Comparison of ENCODE assay signal across 13 mouse cellular contexts in genomic region chr5:144372177-144372576, GRCm38 (mm10). TPM values are rescaled to one million over a fixed set of nuclear protein-coding genes. Genes with fewer than 3 reads are reported as not detected.
DNase-seq lines count a peak whose midpoint lies in the region; ATAC-seq and TF ChIP-seq lines count a peak whose summit lies in the region.
"Had no signal": no experiment of that assay in that cellular context is flagged by ENCODE, and none has a peak within 500 bp of the region (broad histone marks: within the 10 kb centered on the region; RNA-seq: fewer than 3 reads in every experiment).

No protein-coding gene starts in this region.

- H3K9ac ChIP-seq in intestine, embryonic 15.5 days: no peak overlapping the region
- H3K9ac ChIP-seq: heart, embryonic 13.5 days; limb, embryonic 12.5 days had no signal

- DNase-seq in heart, postnatal 10 days: peak; percentile 10 to 32
- no peak for DNase-seq in heart, adult 11 months
- DNase-seq in lung, postnatal 10 days: peak; percentile 27
- DNase-seq in cerebellum, postnatal 10 days: no peak
- DNase-seq in left cerebral cortex, adult 9 months (ENCODE audit: low spot score in 2 of 2): no peak
- DNase-seq in gastrocnemius, postnatal 10 days: no peak
- DNase-seq: cerebellum, adult 11 months had no signal

- H3ac ChIP-seq in C2C12 (ENCODE audit: control insufficient read depth, insufficient read length, low read depth): no peak overlapping the region

- ATAC-seq in intestine, embryonic 15.5 days: peak; percentile 77
- ATAC-seq: hindbrain, postnatal 0 days had no signal

- H3K36me3 ChIP-seq in C2C12 (ENCODE audit: control insufficient read depth, insufficient read depth): no peaks in the 10 kb centered on the region
- H3K36me3 ChIP-seq in intestine, embryonic 15.5 days: no peaks in the 10 kb centered on the region
- H3K36me3 ChIP-seq: heart, embryonic 13.5 days; limb, embryonic 12.5 days had no signal

- no peak overlapping the region for H3K4me2 ChIP-seq in intestine, embryonic 15.5 days (replicated peaks)
- H3K4me2 ChIP-seq: heart, embryonic 13.5 days; limb, embryonic 12.5 days had no signal

- TF ChIP-seq CTCF in C2C12 (IDR thresholded peaks at IDR 0.05; ENCODE audit: control insufficient read depth, insufficient read depth, insufficient read length): no peak

- H3K27ac ChIP-seq in intestine, embryonic 15.5 days: no peak overlapping the region
- H3K27ac ChIP-seq: heart, embryonic 13.5 days; hindbrain, postnatal 0 days; limb, embryonic 12.5 days had no signal

- intact Hi-C loops in heart, postnatal 10 days (cut with DNase I): no loop called here

- H3K9me3 ChIP-seq in intestine, embryonic 15.5 days: no peaks in the 10 kb centered on the region
- H3K9me3 ChIP-seq: limb, embryonic 12.5 days had no signal

- H3K4me1 ChIP-seq in intestine, embryonic 15.5 days (replicated peaks): no peaks in the 10 kb centered on the region
- H3K4me1 ChIP-seq: limb, embryonic 12.5 days had no signal

- 40% methylated on average over 2 of the region's 2 CpGs for WGBS in intestine, embryonic 15.5 days

- H3K27me3 ChIP-seq in C2C12 (ENCODE audit: control insufficient read depth, insufficient read depth, insufficient read length): no peaks in the 10 kb centered on the region
- no peaks in the 10 kb centered on the region for H3K27me3 ChIP-seq in intestine, embryonic 15.5 days (replicated peaks)
- H3K27me3 ChIP-seq: heart, embryonic 13.5 days; limb, embryonic 12.5 days had no signal

- H3K79me3 ChIP-seq in C2C12 (ENCODE audit: low read depth): no peaks in the 10 kb centered on the region

- H3K4me3 ChIP-seq in C2C12 (ENCODE audit: insufficient read depth, poor library complexity, severe bottlenecking): no peak overlapping the region
- H3K4me3 ChIP-seq in intestine, embryonic 15.5 days (replicated peaks): no peak overlapping the region
- H3K4me3 ChIP-seq: heart, embryonic 13.5 days; limb, embryonic 12.5 days had no signal

- no peaks in the 10 kb centered on the region for H3K79me2 ChIP-seq in C2C12 (ENCODE audit: control insufficient read depth, insufficient read depth)

TF ChIP-seq in C2C12, 6 proteins besides CTCF, POLR2A, EP300 and RAD21:
- peak; percentile 44 for TF ChIP-seq USF1 (IDR thresholded peaks at IDR 0.05; ENCODE audit: low read depth)
- no peak for TF ChIP-seq MYOG (IDR thresholded peaks at IDR 0.05; ENCODE audit: control insufficient read depth, extremely low read depth, insufficient read length)
- peak; percentile 46 for TF ChIP-seq FOSL1 (IDR thresholded peaks at IDR 0.05; ENCODE audit: insufficient read depth, low read length, poor library complexity, severe bottlenecking)
- peak; percentile 84 for TF ChIP-seq MYOD1 (IDR thresholded peaks at IDR 0.05; ENCODE audit: control insufficient read depth, insufficient read length, low read depth)
- TF ChIP-seq CEBPB (IDR thresholded peaks at IDR 0.05; ENCODE audit: low read depth): no peak

RNA-seq across cellular contexts. Expression of gene Baiap2l1, which starts 14.3 kb away (rescaled TPM):
- 10 to 100 TPM; 11.3 to 11.5 TPM for total RNA-seq in heart, postnatal 10 days (2021)
- 18.9 TPM for polyA plus RNA-seq in C2C12 (2012; fragmentation: generic; extraction: Trizol)
- polyA plus RNA-seq in intestine, embryonic 15.5 days (2015; fragmentation: Nextera tagmentation; extraction: Ambion mirVana): 27.4 and 28.6 TPM in 2 replicates
- total RNA-seq in gastrocnemius, postnatal 10 days (2021): 1 to 10 TPM; 2.2 to 4.0 TPM
- total RNA-seq: megakaryocyte-erythroid progenitor cell, adult 5-6 weeks had no signal

Comparison
In these comparisons a context has a peak if more than half of its experiments do, and no peak if none do; other contexts are left out.
1. DNase-seq: peak in heart, postnatal 10 days (2 of 2) and lung, postnatal 10 days (single experiment); none in heart, adult 11 months (single experiment), cerebellum, postnatal 10 days (0 of 2), left cerebral cortex, adult 9 months (0 of 2) and gastrocnemius, postnatal 10 days (single experiment).